Mouse (Mus musculus) heart, embryonic 16.5 days (tissue): ENCODE results near the gene Rnasek. TPM values are rescaled to one million over a fixed set of nuclear protein-coding genes. Genes with fewer than 3 reads are reported as not detected.
A peak's percentile ranks its signal among the peaks of the same experiment; 100 is the strongest.

Experiments
- ATAC-seq: fragments of 200-750 bp; cut with Nextera tagmentation; replicated peaks from 2 replicates; pipeline ENCODE4 v1.8.0; 2017; ENCODE audit warnings: moderate number of reproducible peaks; ENCODE audit not compliant: insufficient read depth, low FRiP score; ENCODE audit errors: extremely low read depth
- H3K27ac ChIP-seq: fragments of 300-500 bp; sonication (generic); 2 replicates; pipeline ENCODE4 v1.5.1; 2014; ENCODE audit warnings: mild to moderate bottlenecking, low read length, control low read depth, moderate library complexity
- H3K27me3 ChIP-seq: fragments of 300-500 bp; sonication (generic); 2 replicates; pipeline ENCODE4 v1.6.1; 2014; ENCODE audit warnings: low read length, mixed read lengths; ENCODE audit not compliant: control insufficient read depth, insufficient read depth
- H3K36me3 ChIP-seq: fragments of 300-500 bp; sonication (generic); 2 replicates; pipeline ENCODE4 v1.6.1; 2014; ENCODE audit not compliant: control insufficient read depth, insufficient read depth
- H3K4me1 ChIP-seq: fragments of 300-500 bp; sonication (generic); 2 replicates; pipeline ENCODE4 v1.6.1; 2014; ENCODE audit warnings: low read length, mixed read lengths; ENCODE audit not compliant: control insufficient read depth, insufficient read depth
- H3K4me2 ChIP-seq: fragments of 300-500 bp; sonication (generic); 2 replicates; pipeline ENCODE4 v1.6.1; 2014; ENCODE audit warnings: low read depth, mild to moderate bottlenecking, control low read depth, low read length
- H3K4me3 ChIP-seq: fragments of 300-500 bp; sonication (generic); 2 replicates; pipeline ENCODE4 v1.5.1; 2014; ENCODE audit warnings: mild to moderate bottlenecking, control low read depth, low read length
- H3K9ac ChIP-seq: fragments of 300-500 bp; sonication (generic); 2 replicates; pipeline ENCODE4 v1.6.1; 2014; ENCODE audit warnings: low read length, control low read depth
- H3K9me3 ChIP-seq: fragments of 300-500 bp; sonication (generic); replicated peaks from 2 replicates; pipeline ENCODE4 v1.6.1; 2016; ENCODE audit warnings: low read length; ENCODE audit not compliant: control insufficient read depth
- WGBS: fragments of 180-500 bp; shearing (Covaris S2); extraction: QIAGEN DNeasy Blood & Tissue Kit; methylation state at CpG from one replicate; pipeline ENCODE4 v1.1.7; 2014; 5-methylcytosine and 5-hydroxymethylcytosine counted together
- polyA plus RNA-seq: library from polyadenylated mRNA; unstranded; fragments of >200 nt; fragmentation: Nextera tagmentation; extraction: Ambion mirVana; gene quantifications from 2 replicates; pipeline ENCODE4 v1.2.1, GENCODE M21; 2015

Rnasek gene
- polyA plus RNA-seq, 1 experiment from 2014 or later, result 218 TPM

DNA sequence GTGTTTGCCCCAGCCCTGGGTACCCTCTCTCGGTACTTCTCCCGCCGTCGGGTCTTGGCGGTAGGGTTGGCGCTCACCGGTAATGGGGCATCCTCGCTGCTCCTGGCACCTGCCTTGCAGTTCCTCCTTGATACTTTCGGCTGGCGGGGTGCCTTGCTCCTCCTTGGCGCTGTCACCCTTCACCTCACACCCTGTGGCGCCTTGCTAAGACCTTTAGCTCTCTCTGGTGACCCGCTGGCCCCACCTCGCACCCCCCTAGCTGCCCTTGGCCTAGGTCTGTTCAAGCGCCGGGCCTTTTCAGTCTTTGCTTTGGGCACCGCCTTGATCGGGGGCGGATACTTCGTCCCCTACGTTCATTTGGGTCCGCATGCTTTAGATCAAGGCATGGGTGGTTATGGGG lies 24.3 kb downstream of the Rnasek start:
- no peak overlapping the region for H3K27ac ChIP-seq
- 0 out of 2 replicates have a peak overlapping the region, but pooled peaks have one; percentile 37 for H3K4me3 ChIP-seq
- peaks cover 16% of the 10 kb centered on the region for H3K4me1 ChIP-seq
- no peaks in the 10 kb centered on the region for H3K9me3 ChIP-seq
- no peak overlapping the region for H3K4me2 ChIP-seq
- no peaks in the 10 kb centered on the region for H3K36me3 ChIP-seq
- H3K9ac ChIP-seq, result no peak overlapping the region
- 16% methylated on average over 22 of the region's 22 CpGs for WGBS
- ATAC-seq, result no peak
- peaks cover 50% of the 10 kb centered on the region for H3K27me3 ChIP-seq

DNA sequence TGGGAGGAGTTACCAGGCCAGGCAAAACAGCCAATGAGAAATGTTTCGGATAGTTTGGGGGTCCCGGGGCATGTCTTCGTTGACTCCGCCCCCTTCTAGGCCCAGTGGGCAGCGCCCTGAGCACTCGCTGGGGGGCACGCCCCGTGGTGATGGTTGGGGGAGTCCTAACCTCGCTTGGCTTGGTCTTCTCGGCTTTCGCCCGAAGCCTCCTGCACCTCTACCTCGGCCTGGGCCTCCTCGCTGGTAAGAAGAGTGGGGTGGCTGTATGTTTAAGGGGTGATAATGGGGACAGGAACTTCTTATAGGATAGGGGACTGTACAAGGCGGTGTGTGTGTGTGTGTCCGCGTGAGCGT lies 24.8 kb downstream of the Rnasek start:
- no peak overlapping the region for H3K27ac ChIP-seq
- WGBS, result 5% methylated on average over 18 of the region's 18 CpGs
- peaks cover 13% of the 10 kb centered on the region for H3K4me1 ChIP-seq
- H3K27me3 ChIP-seq, result peaks cover 50% of the 10 kb centered on the region
- peak overlapping the region; percentile 37; the same call in 1 of the 2 replicates for H3K4me3 ChIP-seq
- H3K4me2 ChIP-seq, result peak overlapping the region; percentile 62
- H3K9ac ChIP-seq, result no peak overlapping the region
- ATAC-seq, result 0 out of 2 replicates have a peak, but pooled peaks have one; percentile 6
- H3K36me3 ChIP-seq, result no peaks in the 10 kb centered on the region
- no peaks in the 10 kb centered on the region for H3K9me3 ChIP-seq

DNA sequence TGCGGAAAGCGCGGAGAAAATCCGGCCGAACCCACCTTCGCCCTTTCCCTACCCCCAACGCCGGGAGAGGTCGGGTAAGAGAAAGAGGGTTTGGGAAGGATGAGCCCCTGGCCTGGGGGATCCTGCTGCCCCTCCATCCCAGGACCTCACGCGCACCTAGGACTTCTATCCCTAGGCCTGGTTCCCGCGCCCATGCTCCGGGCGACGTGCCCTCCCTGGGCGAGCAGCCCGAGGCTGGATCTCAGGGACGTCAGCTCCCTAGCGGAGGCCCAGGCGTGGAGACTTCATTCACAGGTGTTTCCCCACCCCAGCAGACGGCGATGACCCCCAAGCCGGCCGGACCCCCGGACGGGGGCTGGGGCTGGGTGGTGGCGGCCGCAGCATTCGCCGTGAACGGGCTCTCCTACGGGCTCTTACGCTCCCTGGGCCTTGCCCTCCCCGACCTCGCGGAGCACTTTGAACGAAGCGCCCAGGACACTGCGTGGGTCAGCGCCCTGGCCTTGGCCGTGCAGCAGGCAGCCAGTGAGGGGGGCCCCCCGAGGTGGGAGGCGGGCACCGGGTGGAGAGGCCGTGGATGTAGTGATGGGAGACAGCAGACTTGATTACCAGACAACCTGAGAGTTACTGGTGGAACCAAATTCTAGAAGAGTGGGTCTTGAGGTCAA lies 25.3 kb downstream of the Rnasek start:
- under 1% methylated on average over 46 of the region's 46 CpGs for WGBS
- no peak overlapping the region for H3K27ac ChIP-seq
- peak overlapping the region; percentile 62 for H3K4me2 ChIP-seq
- no peaks in the 10 kb centered on the region for H3K9me3 ChIP-seq
- ATAC-seq, result no peak
- H3K9ac ChIP-seq, result peak overlapping the region; percentile 59
- no peaks in the 10 kb centered on the region for H3K36me3 ChIP-seq
- peaks cover 13% of the 10 kb centered on the region for H3K4me1 ChIP-seq
- peaks cover 50% of the 10 kb centered on the region for H3K27me3 ChIP-seq
- peak overlapping the region; percentile 37 for H3K4me3 ChIP-seq

DNA sequence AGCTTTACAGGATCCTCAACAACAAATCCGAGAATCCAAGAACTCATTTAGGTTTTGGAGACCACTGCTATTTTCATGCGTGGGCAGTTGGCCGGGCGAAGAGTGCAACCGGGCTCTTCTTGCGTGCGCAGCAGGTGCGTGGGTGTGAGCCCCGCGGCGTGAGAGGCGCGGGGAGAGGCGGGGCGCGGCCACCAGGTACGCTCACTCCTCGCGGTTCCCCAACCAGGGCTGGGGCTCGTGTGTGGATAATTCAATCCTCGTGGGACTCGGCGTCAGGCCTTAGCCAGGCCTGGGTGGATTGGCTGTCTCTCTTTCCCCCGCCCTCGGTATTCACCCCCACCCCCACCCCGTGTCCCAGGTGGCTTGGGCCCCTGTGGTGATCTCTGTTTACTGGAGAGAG lies 25.9 kb downstream of the Rnasek start:
- Histone ChIP-seq H3K27me3 (peaks cover 50% of the 10 kb centered on the region), H3K9ac (peak overlapping the region; percentile 59; the same call in 1 of the 2 replicates), H3K4me3 (peak overlapping the region; percentile 37), H3K4me1 (peaks cover 13% of the 10 kb centered on the region), H3K36me3 (no peaks in the 10 kb centered on the region), H3K27ac (no peak overlapping the region), H3K9me3 (no peaks in the 10 kb centered on the region), H3K4me2 (peak overlapping the region; percentile 62)
- no peak for ATAC-seq
- 10% methylated on average over 25 of the region's 26 CpGs for WGBS

GRCm38 (mm10) chr11:70212896-70213295 lies 26.7 kb downstream of the Rnasek start:
- Histone ChIP-seq H3K4me1 (peaks cover 13% of the 10 kb centered on the region), H3K27me3 (peaks cover 51% of the 10 kb centered on the region), H3K27ac (no peak overlapping the region), H3K36me3 (no peaks in the 10 kb centered on the region), H3K4me3 (no peak overlapping the region), H3K9me3 (no peaks in the 10 kb centered on the region), H3K9ac (no peak overlapping the region), H3K4me2 (no peak overlapping the region)
- WGBS, result 13% methylated on average over 9 of the region's 9 CpGs
- no peak for ATAC-seq

DNA sequence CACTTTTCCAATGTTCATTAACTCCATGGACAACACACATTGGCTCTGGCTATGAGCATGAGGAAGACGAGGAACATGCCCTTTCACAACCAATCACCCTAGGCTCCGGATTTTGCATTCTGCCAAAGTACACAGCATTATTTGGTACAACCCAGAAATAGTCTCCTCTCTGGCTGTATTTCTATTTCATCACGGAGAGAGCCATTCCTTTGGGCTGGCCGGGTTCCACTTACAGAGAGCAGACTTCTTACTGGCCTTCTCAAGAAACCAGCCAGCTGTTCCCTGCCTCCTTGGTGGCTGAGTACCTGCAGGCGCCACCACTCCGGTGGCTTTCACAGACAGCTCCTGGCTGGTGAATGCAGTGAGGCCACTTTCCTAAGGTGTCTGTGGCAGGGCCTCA lies 27.2 kb downstream of the Rnasek start, which contains the start of gene Slc16a11:
Gene Slc16a11 (plus strand): TSS at position 330 of the 400 bp plus-strand sequence.
- 45% methylated on average over 6 of the region's 6 CpGs for WGBS
- Histone ChIP-seq H3K4me1 (peaks cover 13% of the 10 kb centered on the region), H3K9ac (no peak within 1 kb of the TSS), H3K4me3 (no peak within 1 kb of the TSS; the same call in 1 of the 2 replicates), H3K27me3 (peaks cover 51% of the 10 kb centered on the region), H3K36me3 (no peaks in the 10 kb centered on the region), H3K4me2 (no peak within 1 kb of the TSS), H3K27ac (no peak within 1 kb of the TSS), H3K9me3 (no peaks in the 10 kb centered on the region)
- ATAC-seq, result no peak

DNA sequence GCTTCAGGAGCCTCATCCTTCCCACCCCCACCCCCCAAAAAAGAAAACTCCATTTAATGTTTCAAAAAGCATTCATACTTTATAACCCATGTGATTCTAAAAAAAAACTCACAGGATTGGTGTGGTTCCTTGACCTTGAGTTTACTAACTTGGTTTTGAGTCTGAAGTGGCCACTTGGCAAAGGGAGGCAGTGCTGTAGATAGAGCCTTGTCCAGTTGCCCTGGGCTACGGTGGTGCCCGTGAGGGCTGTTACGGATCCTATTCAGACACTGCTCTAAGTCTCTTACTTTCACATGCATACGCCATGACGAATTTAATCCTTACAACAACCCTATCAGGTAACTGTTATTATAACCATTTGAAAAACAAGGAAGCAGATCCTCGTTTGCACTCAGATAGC lies 27.7 kb downstream of the Rnasek start:
- Histone ChIP-seq H3K27ac (no peak overlapping the region), H3K9ac (no peak overlapping the region), H3K4me3 (no peak overlapping the region), H3K4me1 (peaks cover 13% of the 10 kb centered on the region), H3K27me3 (peaks cover 47% of the 10 kb centered on the region), H3K4me2 (no peak overlapping the region), H3K9me3 (no peaks in the 10 kb centered on the region), H3K36me3 (no peaks in the 10 kb centered on the region)
- no peak for ATAC-seq
- 74% methylated on average over 6 of the region's 6 CpGs for WGBS

GRCm38 (mm10) chr11:70210681-70211080 lies 29.0 kb downstream of the Rnasek start:
- ATAC-seq, result no peak
- WGBS, result 74% methylated on average over 2 of the region's 2 CpGs
- Histone ChIP-seq H3K27ac (no peak overlapping the region), H3K9ac (no peak overlapping the region), H3K4me2 (no peak overlapping the region), H3K4me3 (no peak overlapping the region), H3K36me3 (no peaks in the 10 kb centered on the region), H3K4me1 (peaks cover 13% of the 10 kb centered on the region), H3K27me3 (peaks cover 35% of the 10 kb centered on the region), H3K9me3 (no peaks in the 10 kb centered on the region)

DNA sequence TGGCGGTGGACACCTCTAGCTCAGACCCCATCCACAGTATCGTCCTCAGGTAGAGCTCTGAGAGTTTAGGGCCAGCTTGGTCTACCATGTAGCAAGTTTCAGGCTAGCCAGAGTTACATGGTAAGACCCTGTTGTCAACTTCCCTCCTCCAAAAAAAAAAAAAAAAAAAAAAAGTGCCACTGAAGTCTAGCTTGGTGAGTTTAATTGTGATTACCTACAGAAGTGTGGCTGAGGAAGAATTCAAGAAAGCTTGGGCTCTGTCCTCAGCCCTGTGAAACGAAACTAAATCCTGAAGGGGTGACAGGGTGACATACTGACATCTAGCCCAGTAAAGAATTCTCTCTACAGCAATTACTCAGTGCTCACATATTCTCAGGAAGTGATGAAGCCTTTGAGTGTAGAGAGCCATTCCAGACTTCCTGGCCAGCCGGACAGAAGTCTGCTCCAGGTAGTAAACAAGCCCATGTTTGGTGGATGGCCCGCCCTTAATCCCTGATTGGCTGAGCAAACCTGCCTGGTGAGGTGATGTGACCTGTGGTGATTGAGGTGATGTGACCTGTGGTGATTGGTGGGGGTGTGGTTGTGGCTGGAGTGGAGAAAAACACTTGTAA lies 30.8 kb downstream of the Rnasek start:
- WGBS, result 56% methylated on average over 5 of the region's 5 CpGs
- ATAC-seq, result no peak
- H3K4me1 ChIP-seq, result peaks cover 3% of the 10 kb centered on the region
- no peak overlapping the region for H3K9ac ChIP-seq
- no peak overlapping the region for H3K27ac ChIP-seq
- no peaks in the 10 kb centered on the region for H3K9me3 ChIP-seq
- no peak overlapping the region for H3K4me2 ChIP-seq
- no peaks in the 10 kb centered on the region for H3K36me3 ChIP-seq
- H3K27me3 ChIP-seq, result peaks cover 18% of the 10 kb centered on the region
- H3K4me3 ChIP-seq, result no peak overlapping the region
